Mouse (Mus musculus) CH12.LX (cell line): ENCODE data around the gene Fntb.

ENCODE experiments used
- CHD2 ChIP-seq: IDR thresholded peaks from 2 replicates; pipeline ENCODE4 v1.6.1; 2011; ENCODE audit warnings: low read length, improper control_type of control experiment
- CTCF ChIP-seq, 2 experiments: IDR thresholded peaks in 1 of 2; conservative IDR thresholded peaks in 1 of 2; 2 replicates each; pipeline ENCODE4 v1.5.1; 2011 to 2012; ENCODE audit warnings: low read depth in 2 of 2, low read length in 2 of 2, improper control_type of control experiment in 1 of 2, inconsistent platforms in 1 of 2, mild to moderate bottlenecking in 1 of 2, moderate library complexity in 1 of 2
- ELF1 ChIP-seq: IDR thresholded peaks from 2 replicates; pipeline ENCODE4 v1.6.1; 2014; ENCODE audit warnings: low read depth, mild to moderate bottlenecking, inconsistent platforms, low read length, improper control_type of control experiment
- EP300 ChIP-seq: IDR thresholded peaks from 2 replicates; pipeline ENCODE4 v1.6.1; 2011; ENCODE audit warnings: low read length, improper control_type of control experiment
- ETS1 ChIP-seq: conservative IDR thresholded peaks from 2 replicates; pipeline ENCODE4 v1.6.1; 2012; ENCODE audit warnings: low read depth, mild to moderate bottlenecking, inconsistent platforms, low read length, improper control_type of control experiment, moderate library complexity
- JUND ChIP-seq: conservative IDR thresholded peaks from 2 replicates; pipeline ENCODE4 v1.6.1; 2011; ENCODE audit warnings: low read depth, low read length, improper control_type of control experiment
- MAZ ChIP-seq: IDR thresholded peaks from 2 replicates; pipeline ENCODE4 v1.6.1; 2012; ENCODE audit warnings: low read depth, mild to moderate bottlenecking, inconsistent platforms, low read length, improper control_type of control experiment, moderate library complexity
- NELFE ChIP-seq: IDR thresholded peaks from 2 replicates; pipeline ENCODE4 v1.6.1; 2011; ENCODE audit warnings: low read depth, low read length, improper control_type of control experiment
- NRF1 ChIP-seq: IDR thresholded peaks from 2 replicates; pipeline ENCODE4 v1.6.1; 2014; ENCODE audit warnings: low read depth, mild to moderate bottlenecking, inconsistent platforms, low read length, improper control_type of control experiment, moderate library complexity
- POLR2A ChIP-seq: IDR thresholded peaks from 2 replicates; pipeline ENCODE4 v1.6.1; 2011; ENCODE audit warnings: low read depth, mild to moderate bottlenecking, improper control_type of control experiment, low read length
- RAD21 ChIP-seq: IDR thresholded peaks from 2 replicates; pipeline ENCODE4 v1.6.1; 2011; ENCODE audit warnings: low read depth, mild to moderate bottlenecking, low read length, improper control_type of control experiment, moderate library complexity
- RCOR1 ChIP-seq: conservative IDR thresholded peaks from 2 replicates; pipeline ENCODE4 v1.6.1; 2012; ENCODE audit warnings: low read depth, mild to moderate bottlenecking, inconsistent platforms, low read length, improper control_type of control experiment
- ZKSCAN1 ChIP-seq: IDR thresholded peaks from 2 replicates; pipeline ENCODE4 v1.6.1; 2012; ENCODE audit warnings: low read depth, inconsistent platforms, low read length, improper control_type of control experiment, borderline replicate concordance

GRCm38 (mm10) chr12:76780639-76781468 lies 15.5 kb downstream of the Fntb start:
- TF ChIP-seq CTCF (conservative IDR thresholded peaks at IDR 0.05 in 1 of 2, IDR thresholded peaks at IDR 0.05 in 1 of 2; ENCODE audit: low read depth in 2 of 2, low read length in 2 of 2) (no peak), NELFE (no peak), RAD21 (no peak), POLR2A (no peak), CHD2 (no peak), ETS1 (no peak), MAZ (no peak), EP300 (no peak), JUND (no peak), ELF1 (no peak), ZKSCAN1 (no peak), RCOR1 (no peak), NRF1 (no peak)
